Mouse (Mus musculus): ENCODE measurements around the gene 4930562C15Rik. TPM values are rescaled to one million over a fixed set of nuclear protein-coding genes. Genes with fewer than 3 reads are reported as not detected.
A peak's percentile ranks its signal among the peaks of the same experiment; 100 is the strongest.

Gene 4930562C15Rik
- polyA plus RNA-seq (2012; rRNA removed) = not detected in 2 replicates

DNA sequence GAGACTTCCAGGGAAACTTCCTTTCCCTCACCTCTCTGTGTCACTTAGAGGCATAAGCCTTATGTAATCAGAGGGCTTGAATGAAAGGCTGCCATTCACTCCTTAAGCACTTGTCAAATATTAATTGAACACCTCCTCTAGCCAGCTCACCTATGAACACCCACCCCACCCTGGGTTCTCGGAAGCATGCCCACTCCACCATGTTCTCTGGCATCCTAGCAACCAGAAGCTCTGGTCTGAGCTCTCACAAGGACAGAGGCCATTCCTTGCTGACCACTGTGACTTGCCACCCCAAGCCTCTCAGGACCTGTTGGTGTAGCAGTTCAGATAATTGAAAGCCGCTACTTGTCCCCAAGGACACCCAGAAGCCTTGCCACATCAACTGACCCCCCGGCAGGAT is at the start of gene 4930562C15Rik:
Gene 4930562C15Rik (plus strand): TSS at position 226 of the 400 bp plus-strand sequence.
- no peaks in the 10 kb centered on the region for H3K27me3 ChIP-seq (ENCODE audit: control insufficient read depth, insufficient read depth, low read length)
- H3K27ac ChIP-seq (ENCODE audit: insufficient read depth, low read length) = no peak within 1 kb of the TSS
- H3K4me3 ChIP-seq (ENCODE audit: extremely low read depth, insufficient read depth, insufficient read length) = no peak within 1 kb of the TSS
- TF ChIP-seq CTCF (IDR thresholded peaks at IDR 0.05; ENCODE audit: extremely low read depth, insufficient read depth, insufficient read length, insufficient replicate concordance) (no peak), POLR2A (IDR thresholded peaks at IDR 0.05; ENCODE audit: low read depth, low read length) (no peak)
- 90% methylated on average over 3 of the region's 3 CpGs for WGBS
- no peaks in the 10 kb centered on the region for H3K36me3 ChIP-seq (ENCODE audit: control insufficient read depth, insufficient read depth, low read length)
- DNase-seq (ENCODE audit: low read depth in 1 of 2, low spot score in 2 of 2) = no peak
- no peaks in the 10 kb centered on the region for H3K4me1 ChIP-seq (ENCODE audit: control insufficient read depth, insufficient read depth, insufficient read length)

DNA sequence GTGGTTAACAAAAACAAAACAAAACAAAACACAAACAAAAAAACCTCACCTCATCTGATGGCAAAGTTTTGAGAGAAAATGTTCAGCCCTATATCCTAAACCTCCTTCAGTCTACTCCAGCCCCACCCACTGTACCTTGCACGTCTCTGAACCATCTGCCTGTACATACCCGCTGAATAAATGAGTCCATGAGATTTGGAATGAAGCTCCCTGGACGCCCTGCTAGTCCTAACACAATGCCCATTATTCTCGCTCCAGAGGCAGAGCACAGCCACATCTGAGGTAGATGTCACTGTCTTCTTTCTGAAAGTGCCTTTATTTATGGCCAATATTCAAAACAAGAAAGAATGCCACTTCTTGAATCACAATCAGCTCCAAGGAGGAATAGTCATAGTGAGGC is 49.5 kb upstream of the 4930562C15Rik start:
- no peak for DNase-seq (ENCODE audit: low read depth in 1 of 2, low spot score in 2 of 2)
- Histone ChIP-seq H3K27me3 (ENCODE audit: control insufficient read depth, insufficient read depth, low read length) (no peaks in the 10 kb centered on the region), H3K4me3 (ENCODE audit: extremely low read depth, insufficient read depth, insufficient read length) (no peak overlapping the region), H3K36me3 (ENCODE audit: control insufficient read depth, insufficient read depth, low read length) (peaks cover 2% of the 10 kb centered on the region; the same call in 1 of the 2 replicates), H3K4me1 (ENCODE audit: control insufficient read depth, insufficient read depth, insufficient read length) (peaks cover 11% of the 10 kb centered on the region; the same call in 1 of the 2 replicates), H3K27ac (ENCODE audit: insufficient read depth, low read length) (no peak overlapping the region)
- TF ChIP-seq POLR2A (IDR thresholded peaks at IDR 0.05; ENCODE audit: low read depth, low read length) = no peak
- TF ChIP-seq CTCF (IDR thresholded peaks at IDR 0.05; ENCODE audit: extremely low read depth, insufficient read depth, insufficient read length, insufficient replicate concordance) = no peak
- 87% methylated on average over 4 of the region's 4 CpGs for WGBS

DNA sequence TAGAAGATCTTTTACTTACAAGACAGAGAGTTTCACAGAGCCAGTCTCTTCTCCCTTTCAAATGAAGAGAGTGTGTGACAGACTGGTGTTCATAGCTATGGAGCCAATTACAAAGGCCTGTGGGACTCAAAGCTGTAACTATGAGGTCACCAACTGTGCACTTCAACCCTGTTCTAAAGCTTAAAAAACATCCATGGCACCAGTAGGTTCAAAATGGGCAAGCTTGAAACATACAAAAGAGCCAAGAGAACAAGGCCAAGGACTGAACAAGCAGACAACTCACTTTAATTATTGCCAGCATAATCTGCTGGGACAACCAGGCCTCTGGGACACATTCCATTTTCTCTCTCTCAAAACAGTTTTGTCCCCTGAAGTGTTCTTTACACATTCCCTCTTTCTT is 47.0 kb upstream of the 4930562C15Rik start:
- peaks cover 2% of the 10 kb centered on the region; the same call in 1 of the 2 replicates for H3K36me3 ChIP-seq (ENCODE audit: control insufficient read depth, insufficient read depth, low read length)
- TF ChIP-seq CTCF (IDR thresholded peaks at IDR 0.05; ENCODE audit: extremely low read depth, insufficient read depth, insufficient read length, insufficient replicate concordance) = no peak
- no peak for TF ChIP-seq POLR2A (IDR thresholded peaks at IDR 0.05; ENCODE audit: low read depth, low read length)
- DNase-seq (ENCODE audit: low read depth in 1 of 2, low spot score in 2 of 2) = no peak
- peaks cover 4% of the 10 kb centered on the region; the same call in 1 of the 2 replicates for H3K4me1 ChIP-seq (ENCODE audit: control insufficient read depth, insufficient read depth, insufficient read length)
- H3K27me3 ChIP-seq (ENCODE audit: control insufficient read depth, insufficient read depth, low read length) = no peaks in the 10 kb centered on the region
- no peak overlapping the region for H3K27ac ChIP-seq (ENCODE audit: insufficient read depth, low read length)
- no peak overlapping the region for H3K4me3 ChIP-seq (ENCODE audit: extremely low read depth, insufficient read depth, insufficient read length)

DNA sequence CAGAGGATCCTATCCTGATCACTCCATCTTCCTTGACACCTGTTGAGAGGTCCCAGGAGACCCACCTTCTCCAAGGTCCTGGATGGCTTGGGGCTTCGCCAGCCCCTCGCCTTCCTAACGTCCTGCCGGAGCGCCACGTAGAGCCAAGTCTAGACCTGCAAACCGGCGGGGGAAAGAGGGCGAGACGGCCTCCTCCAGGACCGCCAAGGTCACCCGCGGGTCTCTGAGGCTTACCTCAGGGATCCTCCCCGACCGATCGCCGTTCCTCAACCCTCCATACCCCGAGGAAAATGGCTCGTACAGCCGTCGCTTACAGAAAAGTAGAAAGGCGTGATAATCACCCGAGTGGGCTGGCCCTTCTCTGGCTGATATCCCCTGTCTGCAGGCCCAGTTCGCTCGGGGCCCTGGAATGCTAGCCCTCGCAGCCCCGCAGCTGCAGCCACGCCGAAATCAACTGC is 45.9 kb upstream of the 4930562C15Rik start:
- Histone ChIP-seq H3K27me3 (ENCODE audit: control insufficient read depth, insufficient read depth, low read length) (no peaks in the 10 kb centered on the region), H3K4me1 (ENCODE audit: control insufficient read depth, insufficient read depth, insufficient read length) (peaks cover 4% of the 10 kb centered on the region; the same call in 1 of the 2 replicates), H3K27ac (ENCODE audit: insufficient read depth, low read length) (peak overlapping the region; percentile 9; the same call in 1 of the 2 replicates), H3K4me3 (ENCODE audit: extremely low read depth, insufficient read depth, insufficient read length) (peak overlapping the region; percentile 95), H3K36me3 (ENCODE audit: control insufficient read depth, insufficient read depth, low read length) (peaks cover 2% of the 10 kb centered on the region; the same call in 1 of the 2 replicates)
- no peak for TF ChIP-seq POLR2A (IDR thresholded peaks at IDR 0.05; ENCODE audit: low read depth, low read length)
- TF ChIP-seq CTCF (IDR thresholded peaks at IDR 0.05; ENCODE audit: extremely low read depth, insufficient read depth, insufficient read length, insufficient replicate concordance) = no peak
- 3% methylated on average over 29 of the region's 29 CpGs for WGBS
- DNase-seq (ENCODE audit: low read depth in 1 of 2, low spot score in 2 of 2) = peak in 1 of 2 experiments; percentile 21

GRCm38 (mm10) chr16:4789810-4790559 is 45.2 kb upstream of the 4930562C15Rik start, which contains the start of gene Cdip1:
Gene Cdip1 (minus strand): TSS chr16:4790292.
- 0 out of 2 replicates have a peak, but pooled peaks have one; percentile 0 for TF ChIP-seq CTCF (IDR thresholded peaks at IDR 0.05; ENCODE audit: extremely low read depth, insufficient read depth, insufficient read length, insufficient replicate concordance)
- no peak for TF ChIP-seq POLR2A (IDR thresholded peaks at IDR 0.05; ENCODE audit: low read depth, low read length)
- Histone ChIP-seq H3K36me3 (ENCODE audit: control insufficient read depth, insufficient read depth, low read length) (peaks cover 2% of the 10 kb centered on the region; the same call in 1 of the 2 replicates), H3K27ac (ENCODE audit: insufficient read depth, low read length) (peak within 1 kb of the TSS; percentile 95), H3K4me1 (ENCODE audit: control insufficient read depth, insufficient read depth, insufficient read length) (peaks cover 4% of the 10 kb centered on the region; the same call in 1 of the 2 replicates), H3K4me3 (ENCODE audit: extremely low read depth, insufficient read depth, insufficient read length) (peak within 1 kb of the TSS; percentile 95), H3K27me3 (ENCODE audit: control insufficient read depth, insufficient read depth, low read length) (no peaks in the 10 kb centered on the region)
- peak; percentile 89 to 92 for DNase-seq (ENCODE audit: low read depth in 1 of 2, low spot score in 2 of 2)
- WGBS = 1% methylated on average over 51 of the region's 51 CpGs

DNA sequence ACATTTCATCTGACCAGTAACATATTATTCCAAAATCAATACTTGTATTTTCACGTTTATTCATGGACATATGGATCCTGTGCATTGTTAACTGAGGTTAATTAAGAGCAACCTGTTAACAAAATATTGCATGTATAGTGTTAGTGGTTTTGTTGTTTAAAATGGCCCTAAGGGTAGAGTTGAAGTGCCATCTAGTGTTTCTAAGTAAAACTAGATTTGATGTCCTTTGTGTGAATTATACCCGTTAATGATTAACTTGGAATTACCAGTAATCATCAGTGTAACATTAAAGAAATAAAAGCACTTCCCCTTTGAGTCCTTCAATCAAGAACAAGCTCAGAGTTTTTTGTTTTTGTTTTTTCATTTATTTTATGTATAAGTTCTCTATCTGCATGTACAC is 43.9 kb upstream of the 4930562C15Rik start:
- TF ChIP-seq CTCF (IDR thresholded peaks at IDR 0.05; ENCODE audit: extremely low read depth, insufficient read depth, insufficient read length, insufficient replicate concordance) = no peak
- no peak for TF ChIP-seq POLR2A (IDR thresholded peaks at IDR 0.05; ENCODE audit: low read depth, low read length)
- peaks cover 4% of the 10 kb centered on the region; the same call in 1 of the 2 replicates for H3K4me1 ChIP-seq (ENCODE audit: control insufficient read depth, insufficient read depth, insufficient read length)
- H3K27me3 ChIP-seq (ENCODE audit: control insufficient read depth, insufficient read depth, low read length) = no peaks in the 10 kb centered on the region
- 31% methylated on average over 2 of the region's 2 CpGs for WGBS
- H3K4me3 ChIP-seq (ENCODE audit: extremely low read depth, insufficient read depth, insufficient read length) = no peak overlapping the region
- no peak overlapping the region for H3K27ac ChIP-seq (ENCODE audit: insufficient read depth, low read length)
- DNase-seq (ENCODE audit: low read depth in 1 of 2, low spot score in 2 of 2) = no peak
- H3K36me3 ChIP-seq (ENCODE audit: control insufficient read depth, insufficient read depth, low read length) = peaks cover 2% of the 10 kb centered on the region; the same call in 1 of the 2 replicates
